Mouse (Mus musculus) liver, embryonic 14.5 days (tissue): ENCODE measurements around the gene Vps4a.

ENCODE experiments used
- CTCF ChIP-seq: IDR thresholded peaks from 2 replicates; pipeline ENCODE4 v1.5.1; 2016; ENCODE audit warnings: antibody characterized with exemption, low read depth, control low read depth
- EP300 ChIP-seq: IDR thresholded peaks from 2 replicates; pipeline ENCODE4 v1.6.1; 2016; ENCODE audit warnings: antibody characterized with exemption, low read depth

- TF ChIP-seq CTCF (no peak), EP300 (no peak)
Observed at GRCm38 (mm10) chr8:106991393-106991792, 39.6 kb upstream of the Vps4a start.
